Mouse (Mus musculus): ENCODE data around the gene Mzt1. TPM values are rescaled to one million over a fixed set of nuclear protein-coding genes. Genes with fewer than 3 reads are reported as not detected.

The Mzt1 gene
- polyA plus RNA-seq, 1 experiment from 2014 or later = 64.9 TPM

DNA sequence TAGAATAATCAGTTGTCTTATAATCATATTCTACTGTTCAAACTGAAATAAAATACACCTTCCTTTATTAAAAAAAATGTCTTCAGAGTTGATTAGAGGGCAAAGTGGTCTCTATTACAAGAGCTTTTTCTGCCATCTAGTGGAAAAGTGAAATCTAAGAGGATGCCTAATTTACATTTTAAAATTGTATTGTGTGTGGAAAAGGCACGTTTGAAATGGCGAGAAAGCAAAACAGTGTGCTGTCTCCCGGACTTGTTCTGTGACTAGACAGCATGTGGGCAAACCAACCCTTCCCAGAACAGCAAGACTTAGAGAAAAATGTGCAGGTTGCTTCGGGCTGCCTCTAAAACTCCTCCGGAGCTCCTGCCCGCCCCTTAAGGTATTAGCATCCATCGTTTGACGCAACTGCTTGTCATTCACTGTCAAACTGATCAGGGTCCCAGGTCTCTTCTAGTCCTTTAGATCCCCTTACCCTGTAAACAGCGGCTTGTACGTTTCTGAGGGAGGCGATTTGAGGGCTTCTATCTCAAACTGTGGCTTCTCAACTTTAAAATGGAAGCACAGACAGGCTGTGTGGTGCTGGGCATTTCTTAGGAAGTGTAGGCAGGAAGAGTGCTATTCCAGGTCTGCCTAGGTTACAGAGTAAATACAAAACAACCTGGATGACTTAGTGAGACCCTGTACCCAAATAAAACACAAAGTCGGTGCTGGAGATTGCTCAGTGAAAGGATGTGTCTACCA is 23.4 kb downstream of the Mzt1 start:
- no peaks in the 10 kb centered on the region for H3K4me1 ChIP-seq (ENCODE audit: insufficient read depth, low read length)
- H3K36me3 ChIP-seq (ENCODE audit: insufficient read depth, low read length) = no peaks in the 10 kb centered on the region
- 46% methylated on average over 12 of the region's 12 CpGs for WGBS
- no peak overlapping the region for H3K27ac ChIP-seq (ENCODE audit: low read length)
- 0 out of 2 replicates have a peak, but pooled peaks cover 7% of the 10 kb centered on the region for H3K9me3 ChIP-seq (ENCODE audit: low read length)
- H3K9ac ChIP-seq (replicated peaks; ENCODE audit: low read length) = peak overlapping the region; percentile 50; the same call in 1 of the 2 replicates
- peak overlapping the region; percentile 52 for H3K4me2 ChIP-seq (replicated peaks; ENCODE audit: low read depth, low read length)
- ATAC-seq (ENCODE audit: low FRiP score, low TSS enrichment) = no peak
- no peaks in the 10 kb centered on the region for H3K27me3 ChIP-seq (ENCODE audit: insufficient read depth, low read length)
- peak overlapping the region; percentile 31 for H3K4me3 ChIP-seq (ENCODE audit: low read length)

DNA sequence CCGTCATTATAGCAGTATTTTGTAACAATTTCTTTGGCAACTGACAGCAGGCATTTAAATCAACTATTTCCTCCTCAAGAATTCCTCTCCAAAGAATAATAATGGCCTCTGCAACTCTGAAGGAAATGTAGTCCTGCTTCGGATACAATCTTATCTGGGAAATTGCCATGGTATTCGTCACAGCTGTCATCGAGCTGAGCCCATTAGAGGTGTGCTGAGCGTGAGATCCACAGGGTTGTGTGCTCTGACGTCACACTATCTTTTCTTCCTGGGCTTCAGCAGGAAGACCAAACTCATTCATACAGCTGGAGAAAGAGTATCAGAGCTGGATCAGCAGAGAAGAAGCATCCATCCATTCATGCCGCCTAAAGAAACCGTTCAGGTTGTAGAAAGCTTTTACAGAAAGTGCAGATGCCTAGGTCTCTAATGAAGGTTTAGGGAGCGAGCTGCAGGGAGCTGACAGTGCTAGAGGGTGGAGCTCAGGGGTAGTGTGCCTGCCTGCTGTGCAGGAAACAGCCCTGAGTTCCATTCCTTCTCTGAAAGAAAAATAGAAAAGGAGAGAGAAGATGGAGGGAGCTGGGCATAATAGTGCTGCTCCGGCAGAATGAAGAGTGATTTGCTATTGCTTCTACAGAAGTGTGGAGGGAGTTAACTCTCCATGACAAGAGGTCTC is 26.7 kb downstream of the Mzt1 start:
- WGBS = 48% methylated on average over 10 of the region's 10 CpGs
- Histone ChIP-seq H3K4me2 (replicated peaks; ENCODE audit: low read depth, low read length) (no peak overlapping the region; the same call in 1 of the 2 replicates), H3K9me3 (ENCODE audit: low read length) (no peaks in the 10 kb centered on the region), H3K4me3 (ENCODE audit: low read length) (no peak overlapping the region), H3K27me3 (ENCODE audit: insufficient read depth, low read length) (no peaks in the 10 kb centered on the region), H3K36me3 (ENCODE audit: insufficient read depth, low read length) (no peaks in the 10 kb centered on the region), H3K4me1 (ENCODE audit: insufficient read depth, low read length) (no peaks in the 10 kb centered on the region), H3K27ac (ENCODE audit: low read length) (no peak overlapping the region), H3K9ac (replicated peaks; ENCODE audit: low read length) (no peak overlapping the region)
- no peak for ATAC-seq (ENCODE audit: low FRiP score, low TSS enrichment)

DNA sequence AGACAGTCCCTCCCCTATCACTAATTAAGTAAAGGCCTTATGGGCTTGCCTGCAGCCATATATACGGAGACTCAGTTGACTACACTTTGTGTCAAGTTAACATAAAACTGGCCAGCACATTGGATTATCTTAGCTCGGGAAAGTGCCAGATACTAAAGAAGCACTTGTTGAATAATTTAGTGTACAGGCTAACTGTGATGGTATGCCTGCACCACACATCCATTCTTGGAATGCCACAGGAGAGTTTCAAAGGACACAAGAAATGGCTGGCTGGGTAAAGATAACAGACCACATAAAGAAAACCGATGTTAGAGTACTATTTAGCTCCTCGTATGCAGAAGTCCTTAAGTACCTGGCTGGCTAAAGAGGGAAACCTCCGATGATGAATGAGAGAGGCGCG is 27.2 kb downstream of the Mzt1 start:
- Histone ChIP-seq H3K27me3 (ENCODE audit: insufficient read depth, low read length) (no peaks in the 10 kb centered on the region), H3K4me2 (replicated peaks; ENCODE audit: low read depth, low read length) (no peak overlapping the region; the same call in 1 of the 2 replicates), H3K9ac (replicated peaks; ENCODE audit: low read length) (no peak overlapping the region), H3K4me1 (ENCODE audit: insufficient read depth, low read length) (no peaks in the 10 kb centered on the region), H3K4me3 (ENCODE audit: low read length) (no peak overlapping the region), H3K27ac (ENCODE audit: low read length) (no peak overlapping the region), H3K9me3 (ENCODE audit: low read length) (no peaks in the 10 kb centered on the region), H3K36me3 (ENCODE audit: insufficient read depth, low read length) (no peaks in the 10 kb centered on the region)
- WGBS = 64% methylated on average over 7 of the region's 7 CpGs
- no peak for ATAC-seq (ENCODE audit: low FRiP score, low TSS enrichment)

DNA sequence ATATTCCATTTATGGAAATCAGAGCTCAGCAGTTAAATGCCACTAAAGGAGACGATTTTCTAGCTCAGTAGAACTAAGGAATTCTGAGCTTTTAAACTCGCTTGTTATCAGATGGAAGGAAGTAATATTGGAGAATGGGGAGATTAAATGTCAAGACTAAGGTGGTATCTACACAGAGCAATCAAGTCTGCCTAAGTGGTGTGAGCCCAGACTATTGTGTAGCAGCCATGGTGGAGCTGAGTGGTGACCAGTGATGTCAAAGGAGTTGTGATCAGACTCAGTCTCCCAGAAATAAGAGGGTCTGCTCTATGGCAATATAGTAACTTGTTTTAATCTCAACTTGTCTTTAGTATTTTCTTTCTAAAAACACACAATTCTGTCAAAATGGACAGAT is 35.0 kb downstream of the Mzt1 start:
- no peaks in the 10 kb centered on the region for H3K27me3 ChIP-seq (ENCODE audit: insufficient read depth, low read length)
- H3K27ac ChIP-seq (ENCODE audit: low read length) = 0 out of 2 replicates have a peak overlapping the region, but pooled peaks have one; percentile 56
- peaks cover 14% of the 10 kb centered on the region for H3K4me1 ChIP-seq (ENCODE audit: insufficient read depth, low read length)
- no peak overlapping the region for H3K4me3 ChIP-seq (ENCODE audit: low read length)
- WGBS = 37% methylated on average over 2 of the region's 2 CpGs
- no peak overlapping the region for H3K4me2 ChIP-seq (replicated peaks; ENCODE audit: low read depth, low read length)
- no peaks in the 10 kb centered on the region for H3K9me3 ChIP-seq (ENCODE audit: low read length)
- ATAC-seq (ENCODE audit: low FRiP score, low TSS enrichment) = peak; percentile 74
- H3K36me3 ChIP-seq (ENCODE audit: insufficient read depth, low read length) = no peaks in the 10 kb centered on the region
- H3K9ac ChIP-seq (replicated peaks; ENCODE audit: low read length) = no peak overlapping the region

DNA sequence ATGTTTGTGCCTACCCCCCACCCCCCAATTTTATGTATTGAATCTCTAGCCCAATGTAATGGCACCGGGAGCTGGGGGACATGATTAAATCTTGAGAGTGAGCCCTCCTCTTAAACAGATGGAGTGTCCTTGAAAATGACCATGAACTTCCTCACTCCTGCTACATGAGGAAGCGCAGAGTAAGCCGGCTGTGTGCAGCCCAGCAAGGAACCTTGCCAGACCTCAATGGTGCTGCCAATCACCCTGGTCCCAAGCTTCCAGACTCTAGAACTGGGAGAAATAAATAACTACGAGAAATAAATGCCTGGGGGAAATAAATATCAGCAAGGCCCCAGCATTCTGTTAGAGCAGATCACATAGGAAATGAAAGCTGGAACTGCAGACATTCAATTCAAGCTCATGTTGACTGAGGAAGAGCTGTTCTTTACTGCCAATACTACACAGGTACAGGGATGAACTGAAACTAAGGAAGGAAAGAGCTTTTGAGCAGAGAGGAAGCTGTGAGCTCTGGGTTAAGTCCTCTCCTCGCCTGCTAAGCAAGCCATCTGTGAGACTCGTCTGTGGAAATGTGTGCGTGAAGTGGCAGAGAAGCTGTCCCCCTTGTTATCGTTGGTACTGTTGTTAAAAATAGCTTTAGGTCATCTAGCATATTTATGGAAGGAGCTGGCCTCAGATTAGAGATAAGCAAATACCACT is 35.6 kb downstream of the Mzt1 start:
- H3K9ac ChIP-seq (replicated peaks; ENCODE audit: low read length) = no peak overlapping the region
- H3K4me1 ChIP-seq (ENCODE audit: insufficient read depth, low read length) = peaks cover 14% of the 10 kb centered on the region
- H3K4me2 ChIP-seq (replicated peaks; ENCODE audit: low read depth, low read length) = no peak overlapping the region
- H3K4me3 ChIP-seq (ENCODE audit: low read length) = no peak overlapping the region
- H3K36me3 ChIP-seq (ENCODE audit: insufficient read depth, low read length) = no peaks in the 10 kb centered on the region
- peak; percentile 59; the same call in 1 of the 2 replicates for ATAC-seq (ENCODE audit: low FRiP score, low TSS enrichment)
- H3K27ac ChIP-seq (ENCODE audit: low read length) = peak overlapping the region; percentile 77
- 43% methylated on average over 8 of the region's 8 CpGs for WGBS
- no peaks in the 10 kb centered on the region for H3K9me3 ChIP-seq (ENCODE audit: low read length)
- H3K27me3 ChIP-seq (ENCODE audit: insufficient read depth, low read length) = no peaks in the 10 kb centered on the region

DNA sequence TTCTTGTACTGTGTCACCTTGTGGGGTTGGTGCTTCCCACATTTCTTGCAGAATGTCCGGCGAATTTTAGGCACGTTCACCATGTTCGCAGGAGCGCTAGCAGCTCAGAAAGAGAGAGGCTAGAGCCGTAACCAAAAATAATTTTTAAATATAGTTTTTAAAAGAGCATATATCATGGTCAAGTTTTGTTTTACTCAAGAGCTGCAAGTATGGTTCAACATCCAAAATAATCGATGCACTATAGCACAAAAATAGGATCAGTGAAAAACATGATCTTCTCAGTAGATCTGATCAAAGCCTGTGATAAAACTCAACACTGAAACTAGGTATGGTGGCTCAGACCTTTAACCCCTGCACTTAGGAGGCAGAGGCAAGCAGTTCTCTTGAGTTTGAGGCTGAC is 51.7 kb downstream of the Mzt1 start, which contains the start of gene Rpl36a-ps1:
Rpl36a-ps1 (minus strand) TSS at position 101 of the 400 bp plus-strand sequence.
- no peak for ATAC-seq (ENCODE audit: low FRiP score, low TSS enrichment)
- Histone ChIP-seq H3K36me3 (ENCODE audit: insufficient read depth, low read length) (no peaks in the 10 kb centered on the region), H3K27me3 (ENCODE audit: insufficient read depth, low read length) (no peaks in the 10 kb centered on the region), H3K27ac (ENCODE audit: low read length) (no peak within 1 kb of the TSS), H3K4me2 (replicated peaks; ENCODE audit: low read depth, low read length) (no peak within 1 kb of the TSS), H3K4me1 (ENCODE audit: insufficient read depth, low read length) (peaks cover 9% of the 10 kb centered on the region), H3K9ac (replicated peaks; ENCODE audit: low read length) (no peak within 1 kb of the TSS), H3K4me3 (ENCODE audit: low read length) (no peak within 1 kb of the TSS), H3K9me3 (ENCODE audit: low read length) (no peaks in the 10 kb centered on the region)
- WGBS = 98% methylated on average over 7 of the region's 7 CpGs

DNA sequence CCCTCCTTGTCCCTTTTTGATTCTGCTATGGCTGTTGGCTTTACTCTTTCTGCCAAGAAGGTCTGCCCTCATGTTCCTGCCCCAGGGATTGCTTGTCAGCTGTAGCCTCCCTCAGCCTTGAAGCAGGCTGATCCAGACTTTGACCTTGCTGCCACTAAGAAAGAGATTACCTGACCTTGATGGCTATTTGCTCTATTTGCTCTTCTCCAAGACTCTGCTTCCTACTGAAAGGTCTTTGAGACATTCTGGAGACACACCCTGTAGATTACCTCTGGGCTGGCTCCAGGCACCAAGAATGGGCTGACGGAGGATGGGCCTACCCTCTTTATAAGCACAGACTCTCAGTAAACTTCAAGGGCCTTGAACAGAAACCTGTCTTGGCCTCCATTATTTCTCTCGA is 53.5 kb downstream of the Mzt1 start:
- Histone ChIP-seq H3K4me3 (ENCODE audit: low read length) (no peak overlapping the region), H3K4me2 (replicated peaks; ENCODE audit: low read depth, low read length) (no peak overlapping the region), H3K9ac (replicated peaks; ENCODE audit: low read length) (no peak overlapping the region), H3K4me1 (ENCODE audit: insufficient read depth, low read length) (peaks cover 9% of the 10 kb centered on the region), H3K36me3 (ENCODE audit: insufficient read depth, low read length) (no peaks in the 10 kb centered on the region), H3K27me3 (ENCODE audit: insufficient read depth, low read length) (no peaks in the 10 kb centered on the region), H3K9me3 (ENCODE audit: low read length) (no peaks in the 10 kb centered on the region), H3K27ac (ENCODE audit: low read length) (no peak overlapping the region)
- WGBS = 91% methylated on average over 2 of the region's 2 CpGs
- no peak for ATAC-seq (ENCODE audit: low FRiP score, low TSS enrichment)

DNA sequence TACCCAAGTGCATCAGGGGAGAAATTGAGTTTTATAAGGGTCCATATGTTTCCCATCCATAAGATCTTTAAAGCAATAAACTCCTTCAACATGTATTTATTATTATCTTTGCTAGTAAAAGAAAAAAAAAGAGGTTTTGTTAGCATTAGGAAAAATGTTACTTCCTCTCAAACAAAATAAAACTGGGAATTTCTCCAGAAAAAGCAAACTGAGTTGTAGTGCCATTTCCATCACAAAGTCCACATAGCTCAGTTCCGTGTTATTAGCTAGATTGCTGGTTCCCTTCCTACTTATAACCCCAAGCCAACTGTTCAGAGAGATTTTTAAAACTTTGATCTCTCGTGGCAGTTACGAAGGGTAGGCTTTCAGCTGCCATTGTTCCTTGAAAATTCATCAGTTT is 55.3 kb downstream of the Mzt1 start:
- no peak overlapping the region for H3K4me3 ChIP-seq (ENCODE audit: low read length)
- H3K4me1 ChIP-seq (ENCODE audit: insufficient read depth, low read length) = peaks cover 9% of the 10 kb centered on the region
- no peak overlapping the region for H3K9ac ChIP-seq (replicated peaks; ENCODE audit: low read length)
- 50% methylated on average over 3 of the region's 3 CpGs for WGBS
- H3K9me3 ChIP-seq (ENCODE audit: low read length) = no peaks in the 10 kb centered on the region
- no peak for ATAC-seq (ENCODE audit: low FRiP score, low TSS enrichment)
- H3K27me3 ChIP-seq (ENCODE audit: insufficient read depth, low read length) = no peaks in the 10 kb centered on the region
- no peaks in the 10 kb centered on the region for H3K36me3 ChIP-seq (ENCODE audit: insufficient read depth, low read length)
- H3K4me2 ChIP-seq (replicated peaks; ENCODE audit: low read depth, low read length) = no peak overlapping the region
- 0 out of 2 replicates have a peak overlapping the region, but pooled peaks have one; percentile 56 for H3K27ac ChIP-seq (ENCODE audit: low read length)

DNA sequence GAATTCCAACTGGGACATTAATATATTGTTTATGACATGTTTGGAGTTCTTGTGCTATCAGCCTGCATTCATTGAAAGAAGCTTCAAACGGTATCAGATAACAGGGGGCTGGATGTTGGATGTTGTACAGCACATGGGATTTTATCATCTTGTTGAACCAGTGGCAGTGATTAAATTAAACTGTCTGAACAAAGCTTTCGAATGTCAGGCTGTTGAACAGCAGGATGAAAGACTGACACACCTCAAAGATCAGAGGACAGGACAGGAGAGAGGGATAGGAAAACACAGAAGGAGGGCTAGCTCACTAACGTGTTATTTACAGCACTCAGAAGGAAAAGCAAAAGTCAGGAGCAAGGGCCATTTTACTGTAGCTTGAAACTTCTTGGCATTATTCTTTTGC is 56.1 kb downstream of the Mzt1 start:
- Histone ChIP-seq H3K27me3 (ENCODE audit: insufficient read depth, low read length) (no peaks in the 10 kb centered on the region), H3K9ac (replicated peaks; ENCODE audit: low read length) (no peak overlapping the region), H3K4me1 (ENCODE audit: insufficient read depth, low read length) (peaks cover 9% of the 10 kb centered on the region), H3K4me2 (replicated peaks; ENCODE audit: low read depth, low read length) (peak overlapping the region; percentile 3; the same call in 1 of the 2 replicates), H3K4me3 (ENCODE audit: low read length) (no peak overlapping the region), H3K9me3 (ENCODE audit: low read length) (no peaks in the 10 kb centered on the region), H3K27ac (ENCODE audit: low read length) (peak overlapping the region; percentile 63), H3K36me3 (ENCODE audit: insufficient read depth, low read length) (no peaks in the 10 kb centered on the region)
- peak; percentile 76; the same call in 1 of the 2 replicates for ATAC-seq (ENCODE audit: low FRiP score, low TSS enrichment)
- WGBS = 3% methylated on average over 3 of the region's 3 CpGs
